Mouse (Mus musculus): Measurements from ENCODE around the gene Ech1. TPM values are rescaled to one million over a fixed set of nuclear protein-coding genes. Genes with fewer than 3 reads are reported as not detected.

The Ech1 gene
- total RNA-seq, 2 experiments from 2014 or later, result 59.7 to 66.7 TPM

DNA sequence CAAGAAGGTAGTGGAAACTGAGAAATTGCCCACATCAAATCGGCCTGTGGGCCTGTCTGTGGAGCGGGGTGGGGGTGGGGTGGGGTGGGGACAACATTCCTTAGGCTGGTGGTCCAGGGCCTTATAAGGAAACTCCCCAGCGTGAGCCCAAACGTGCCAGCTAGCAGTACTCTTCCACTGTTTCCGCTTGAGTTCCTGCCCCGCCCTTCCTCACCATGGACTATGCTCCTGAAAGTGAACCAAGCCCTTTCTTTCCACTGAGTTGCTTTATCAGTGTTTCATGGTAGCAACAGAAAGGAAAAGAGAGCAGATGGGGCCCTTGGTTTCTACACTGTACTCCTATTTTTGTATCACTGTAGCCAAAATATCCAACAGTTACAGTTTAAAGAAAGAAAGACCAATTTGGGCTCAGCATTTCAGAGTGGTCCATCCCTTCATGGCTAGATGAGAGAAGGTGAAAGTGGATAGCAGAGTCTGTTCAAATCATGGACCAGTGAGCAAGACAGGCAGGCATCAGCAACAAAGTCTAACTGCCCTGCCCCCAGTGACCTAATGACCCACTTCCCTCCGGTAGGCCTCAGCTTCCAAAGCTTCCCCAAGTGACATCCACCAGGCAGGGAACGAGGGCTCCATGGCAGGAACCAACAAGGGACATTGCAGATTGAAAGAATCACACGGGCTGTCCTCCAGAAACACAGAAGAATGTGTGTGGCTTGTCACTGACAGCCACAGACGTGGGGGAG is 22.0 kb upstream of the Ech1 start:
- no peak for DNase-seq (ENCODE audit: extremely low spot score in 1 of 2, low spot score in 1 of 2)

DNA sequence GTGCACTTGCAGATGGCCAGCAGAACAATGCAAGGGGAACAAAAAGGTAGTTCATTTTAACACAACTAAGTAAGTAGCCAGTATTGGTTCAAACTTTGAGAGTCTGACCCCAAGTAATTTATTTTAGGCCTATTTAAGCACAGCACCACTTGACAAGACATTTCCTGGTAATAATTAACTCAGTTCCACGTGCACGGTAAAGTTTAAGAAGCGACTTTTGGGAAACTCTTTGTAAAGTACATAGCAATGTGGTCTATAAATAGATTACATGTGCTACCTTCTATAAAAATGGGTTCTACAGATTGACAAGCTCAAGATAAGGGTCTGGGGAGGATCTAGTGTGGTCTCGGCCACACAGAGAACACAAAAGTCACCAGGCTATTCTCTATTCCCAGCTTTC is 21.3 kb upstream of the Ech1 start:
- DNase-seq (ENCODE audit: extremely low spot score in 1 of 2, low spot score in 1 of 2), result no peak

DNA sequence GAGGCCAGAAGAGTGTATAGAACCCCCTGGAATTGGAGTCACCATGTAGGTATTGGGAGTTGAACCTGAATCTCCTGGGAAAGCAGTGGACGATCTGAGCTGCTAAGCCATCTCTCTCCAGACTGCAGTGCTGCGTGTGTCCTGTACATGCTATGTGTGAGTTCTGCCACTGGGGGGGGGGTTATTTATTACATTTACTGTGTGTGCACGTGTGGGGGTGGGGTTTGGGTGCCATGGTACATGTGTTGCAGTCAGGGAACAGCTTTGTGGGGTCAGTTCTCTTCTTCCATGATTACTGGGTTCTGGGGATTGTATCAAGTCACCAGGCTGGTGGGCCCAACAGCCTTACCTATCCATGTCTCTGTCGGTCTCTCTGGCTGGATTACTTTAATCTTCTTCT is 18.1 kb upstream of the Ech1 start:
- DNase-seq (ENCODE audit: extremely low spot score in 1 of 2, low spot score in 1 of 2), result no peak

GRCm38 (mm10) chr7:28807641-28808220 is 17.3 kb upstream of the Ech1 start:
- no peak for DNase-seq (ENCODE audit: extremely low spot score in 1 of 2, low spot score in 1 of 2)

- DNase-seq (ENCODE audit: extremely low spot score in 1 of 2, low spot score in 1 of 2), result no peak
Observed at GRCm38 (mm10) chr7:28808221-28808941, 16.6 kb upstream of the Ech1 start, which contains the start of gene Hnrnpl. TSS of gene Hnrnpl (plus strand) at chr7:28808541.

DNA sequence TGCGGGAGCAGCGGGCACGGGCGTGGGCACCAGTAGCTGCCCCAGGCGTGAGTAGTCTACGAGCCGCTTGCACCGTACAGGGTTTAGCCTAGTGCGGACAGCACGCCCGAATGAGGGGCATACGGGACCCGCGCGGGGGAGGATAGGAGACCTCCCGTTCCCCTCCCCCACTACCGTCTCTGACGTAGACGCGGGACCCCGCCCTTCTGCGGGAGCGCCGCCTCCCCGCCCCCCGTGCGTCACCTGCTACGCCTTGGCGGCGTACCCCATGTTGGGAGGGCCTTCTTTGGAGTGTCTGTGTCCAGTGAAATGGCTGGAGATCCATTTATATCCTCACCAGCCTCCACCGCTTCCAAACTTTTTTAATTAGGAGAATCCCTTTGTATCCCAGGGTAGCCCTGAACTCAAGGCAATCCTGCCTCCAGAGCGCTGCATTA is 16.0 kb upstream of the Ech1 start:
- peak; percentile 95 to 96 for DNase-seq (ENCODE audit: extremely low spot score in 1 of 2, low spot score in 1 of 2)

DNA sequence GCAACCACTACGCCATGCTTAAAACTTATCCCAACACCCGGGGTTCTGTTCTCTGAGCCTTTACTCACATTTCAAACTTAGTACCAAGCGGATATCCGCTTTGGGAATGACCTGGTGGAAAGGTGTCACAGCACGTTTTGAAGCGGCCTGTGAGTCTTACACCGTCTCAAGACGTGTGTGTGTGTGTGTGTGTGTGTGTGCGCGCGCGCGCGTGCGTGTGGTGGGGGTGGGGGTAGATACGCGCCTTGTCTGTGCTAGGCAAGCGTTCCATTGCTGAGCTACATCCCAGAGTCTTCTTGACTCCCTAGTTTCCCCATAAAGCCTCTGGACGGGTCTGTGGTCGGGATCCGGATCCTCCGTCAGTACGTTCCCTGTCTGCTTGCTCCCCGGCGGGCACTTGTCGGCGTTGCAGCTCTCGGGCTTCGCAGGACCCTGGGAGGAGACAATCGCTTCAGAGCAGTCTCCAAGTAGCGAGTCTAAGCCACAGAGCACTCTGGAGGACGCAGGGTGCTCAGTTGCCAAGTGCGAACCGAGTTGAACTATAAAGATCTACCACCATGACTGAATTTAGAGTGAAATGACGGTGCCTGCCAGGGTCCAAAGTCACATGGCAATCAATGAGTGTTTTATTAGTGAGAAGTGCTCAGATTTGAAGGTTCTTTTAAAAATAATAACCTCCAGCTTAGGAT is 15.5 kb upstream of the Ech1 start:
- DNase-seq (ENCODE audit: extremely low spot score in 1 of 2, low spot score in 1 of 2), result peak; percentile 47 to 61

- peak; percentile 96 to 98 for DNase-seq (ENCODE audit: extremely low spot score in 1 of 2, low spot score in 1 of 2)
Observed at GRCm38 (mm10) chr7:28810107-28811066, 14.6 kb upstream of the Ech1 start.

DNA sequence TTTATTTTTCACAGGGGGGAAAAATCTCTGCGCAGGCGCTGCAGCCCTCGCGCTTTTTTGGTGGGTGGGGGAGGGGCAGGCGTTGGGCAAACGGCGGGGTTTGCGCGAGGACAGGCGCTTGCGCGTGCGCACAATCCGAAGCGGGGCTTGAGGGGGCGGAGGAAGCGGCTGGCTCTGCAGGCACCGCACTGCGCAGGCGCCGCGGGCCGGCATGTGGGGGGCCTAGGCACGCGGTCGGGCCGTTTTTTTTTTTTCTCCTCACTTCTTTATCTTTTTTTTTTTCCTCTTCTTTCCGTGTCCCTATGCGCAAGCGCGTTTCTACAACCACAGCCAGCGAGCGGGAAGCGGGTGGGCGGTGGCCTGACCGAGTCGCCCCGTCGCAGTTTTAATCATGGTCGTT is 13.8 kb upstream of the Ech1 start:
- peak; percentile 87 to 95 for DNase-seq (ENCODE audit: extremely low spot score in 1 of 2, low spot score in 1 of 2)

- DNase-seq (ENCODE audit: extremely low spot score in 1 of 2, low spot score in 1 of 2), result no peak
Observed at GRCm38 (mm10) chr7:28811640-28812275, 13.3 kb upstream of the Ech1 start.

- no peak for DNase-seq (ENCODE audit: extremely low spot score in 1 of 2, low spot score in 1 of 2)
Observed at GRCm38 (mm10) chr7:28812436-28812835, 12.6 kb upstream of the Ech1 start.

- DNase-seq (ENCODE audit: extremely low spot score in 1 of 2, low spot score in 1 of 2), result no peak
Observed at GRCm38 (mm10) chr7:28812949-28813348, 12.1 kb upstream of the Ech1 start.

DNA sequence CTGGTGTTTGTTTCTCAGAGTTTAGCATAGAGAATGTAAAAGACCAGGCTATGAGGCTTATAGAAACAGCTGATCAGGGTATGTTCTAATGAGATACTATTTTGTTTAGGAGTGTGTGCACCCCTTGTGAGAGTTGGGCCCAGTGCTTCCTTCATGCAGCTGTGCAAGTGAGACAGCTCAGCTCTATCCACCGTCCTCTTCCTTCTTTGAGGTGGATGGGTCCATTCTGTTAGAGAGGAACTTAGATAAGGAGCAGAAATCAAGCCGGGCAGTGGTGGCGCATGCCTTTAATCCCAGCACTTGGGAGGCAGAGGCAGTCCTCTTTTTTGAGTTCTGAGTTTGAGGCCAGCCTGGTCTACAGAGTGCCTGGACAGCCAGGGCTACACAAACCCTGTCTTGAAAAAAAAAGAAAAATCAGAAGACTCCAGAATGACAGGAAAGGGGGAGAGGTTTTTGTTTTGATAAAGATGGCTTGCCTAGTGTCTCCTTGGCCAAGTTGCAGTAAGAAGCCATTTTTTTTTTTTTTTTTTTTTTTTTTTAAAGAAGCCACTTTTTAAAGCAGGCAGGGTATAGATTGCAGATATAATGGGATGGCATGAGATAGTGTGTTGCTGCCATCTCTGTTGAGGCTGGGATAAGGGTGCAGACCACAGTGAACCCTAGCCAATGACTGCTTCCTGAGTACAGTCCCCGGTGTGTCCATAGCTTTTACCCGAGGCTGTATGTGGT is 10.5 kb upstream of the Ech1 start:
- DNase-seq (ENCODE audit: extremely low spot score in 1 of 2, low spot score in 1 of 2), result no peak

GRCm38 (mm10) chr7:28815230-28815629 is 9.8 kb upstream of the Ech1 start:
- no peak for DNase-seq (ENCODE audit: extremely low spot score in 1 of 2, low spot score in 1 of 2)

GRCm38 (mm10) chr7:28816201-28816600 is 8.8 kb upstream of the Ech1 start:
- DNase-seq (ENCODE audit: extremely low spot score in 1 of 2, low spot score in 1 of 2), result no peak

- no peak for DNase-seq (ENCODE audit: extremely low spot score in 1 of 2, low spot score in 1 of 2)
Observed at GRCm38 (mm10) chr7:28816920-28817319, 8.1 kb upstream of the Ech1 start.

- DNase-seq (ENCODE audit: extremely low spot score in 1 of 2, low spot score in 1 of 2), result no peak
Observed at GRCm38 (mm10) chr7:28817524-28817923, 7.5 kb upstream of the Ech1 start.

GRCm38 (mm10) chr7:28817957-28818356 is 7.1 kb upstream of the Ech1 start:
- DNase-seq (ENCODE audit: extremely low spot score in 1 of 2, low spot score in 1 of 2), result no peak

GRCm38 (mm10) chr7:28818436-28818835 is 6.6 kb upstream of the Ech1 start:
- no peak for DNase-seq (ENCODE audit: extremely low spot score in 1 of 2, low spot score in 1 of 2)
